Comparison of ENCODE assay signal across 29 mouse cellular contexts in genomic region chr7:118107671-118108070, GRCm38 (mm10). TPM values are rescaled to one million over a fixed set of nuclear protein-coding genes. Genes with fewer than 3 reads are reported as not detected.
DNase-seq lines count a peak whose midpoint lies in the region; ATAC-seq and TF ChIP-seq lines count a peak whose summit lies in the region.
"Had no signal": no experiment of that assay in that cellular context is flagged by ENCODE, and none has a peak within 500 bp of the region (broad histone marks: within the 10 kb centered on the region; RNA-seq: fewer than 3 reads in every experiment).

No protein-coding gene starts in this region.

- peaks cover 100% of the 10 kb centered on the region for H3K4me1 ChIP-seq in liver, embryonic 13.5 days (replicated peaks)
- H3K4me1 ChIP-seq in liver, postnatal 0 days (ENCODE audit: insufficient read depth) = peaks cover 28% of the 10 kb centered on the region

- TF ChIP-seq CTCF in liver, postnatal 0 days (IDR thresholded peaks at IDR 0.05; ENCODE audit: low read depth) = no peak

- H3K27ac ChIP-seq in liver, embryonic 13.5 days = peak overlapping the region; percentile 58; the same call in 1 of the 2 replicates
- no peak overlapping the region for H3K27ac ChIP-seq in liver, postnatal 0 days (ENCODE audit: low read depth)
- H3K27ac ChIP-seq: embryonic facial prominence, embryonic 10.5 days; embryonic facial prominence, embryonic 13.5 days; forebrain, embryonic 12.5 days; forebrain, embryonic 15.5 days; heart, embryonic 15.5 days; hindbrain, embryonic 10.5 days; hindbrain, embryonic 13.5 days had no signal

- ATAC-seq in liver, embryonic 13.5 days (ENCODE audit: low read depth) = no peak
- no peak for ATAC-seq in liver, postnatal 0 days
- ATAC-seq: activated CD4-positive, CD25-positive, alpha-beta regulatory T cell, adult 4 months; forebrain, embryonic 15.5 days; hindbrain, embryonic 16.5 days had no signal

- TF ChIP-seq EP300 in liver, postnatal 0 days (IDR thresholded peaks at IDR 0.05; ENCODE audit: low read depth) = no peak

- no peak overlapping the region for H3K4me3 ChIP-seq in liver, embryonic 13.5 days (replicated peaks)
- H3K4me3 ChIP-seq in liver, postnatal 0 days (ENCODE audit: low read depth, low read length) = no peak overlapping the region
- H3K4me3 ChIP-seq: embryonic facial prominence, embryonic 10.5 days; embryonic facial prominence, embryonic 13.5 days; erythroblast, embryonic 14.5 days; forebrain, embryonic 12.5 days; forebrain, embryonic 15.5 days; heart, embryonic 12.5 days; heart, embryonic 15.5 days; hindbrain, embryonic 10.5 days; hindbrain, embryonic 13.5 days had no signal

- H3K9me3 ChIP-seq in liver, embryonic 13.5 days (replicated peaks) = no peaks in the 10 kb centered on the region
- H3K9me3 ChIP-seq in liver, postnatal 0 days (ENCODE audit: low read length) = no peaks in the 10 kb centered on the region
- H3K9me3 ChIP-seq: embryonic facial prominence, embryonic 10.5 days; embryonic facial prominence, embryonic 13.5 days; forebrain, embryonic 12.5 days; forebrain, embryonic 15.5 days; G1E; heart, embryonic 12.5 days; heart, embryonic 15.5 days; hindbrain, embryonic 10.5 days; hindbrain, embryonic 13.5 days had no signal

- WGBS in liver, embryonic 13.5 days (ENCODE audit: insufficient replicate concordance) = 69% methylated on average over 1 of the region's 1 CpGs
- WGBS in liver, postnatal 0 days (ENCODE audit: insufficient replicate concordance) = 83% methylated on average over 1 of the region's 1 CpGs

- no peaks in the 10 kb centered on the region for H3K27me3 ChIP-seq in liver, embryonic 13.5 days
- H3K27me3 ChIP-seq in liver, postnatal 0 days (ENCODE audit: insufficient read depth, low read length) = no peaks in the 10 kb centered on the region
- H3K27me3 ChIP-seq: CH12.LX; embryonic facial prominence, embryonic 13.5 days; forebrain, embryonic 12.5 days; forebrain, embryonic 15.5 days; heart, embryonic 12.5 days; heart, embryonic 15.5 days; hindbrain, embryonic 13.5 days had no signal

- peaks cover 88% of the 10 kb centered on the region for H3K36me3 ChIP-seq in liver, embryonic 13.5 days
- peaks cover 73% of the 10 kb centered on the region for H3K36me3 ChIP-seq in liver, postnatal 0 days (replicated peaks; ENCODE audit: insufficient read depth, low read length)

- no peak overlapping the region for H3K9ac ChIP-seq in liver, embryonic 13.5 days
- 0 out of 2 replicates have a peak overlapping the region, but pooled peaks have one; percentile 6 for H3K9ac ChIP-seq in liver, postnatal 0 days (replicated peaks)
- H3K9ac ChIP-seq: embryonic facial prominence, embryonic 13.5 days; forebrain, embryonic 12.5 days; forebrain, embryonic 15.5 days; heart, embryonic 12.5 days; heart, embryonic 15.5 days; hindbrain, embryonic 13.5 days had no signal

- no peak for DNase-seq in liver, embryonic 13.5 days
- no peak for DNase-seq in liver
- DNase-seq in ZHBTc4 (ENCODE audit: low read depth, low spot score) = peak; percentile 51
- no peak for DNase-seq in liver, postnatal 0 days
- DNase-seq in layer of hippocampus, adult 11-12 months (ENCODE audit: low spot score) = no peak
- no peak for DNase-seq in spleen, postnatal 4 days (ENCODE audit: low spot score in 2 of 2)
- DNase-seq: adrenal gland, postnatal 10 days; adrenal gland, postnatal 36 days; B cell, adult 2 months; cerebellum, adult 18-20 months; cerebellum, adult 9-10 months; cerebellum, postnatal 14 days; gastrocnemius, postnatal 25 days; heart, adult 18-20 months; heart, postnatal 10 days; heart, postnatal 36 days had no signal

- H3K4me2 ChIP-seq in liver, embryonic 13.5 days = no peak overlapping the region
- no peak overlapping the region for H3K4me2 ChIP-seq in liver, postnatal 0 days (ENCODE audit: low read depth, low read length)
- H3K4me2 ChIP-seq: embryonic facial prominence, embryonic 13.5 days; forebrain, embryonic 12.5 days; forebrain, embryonic 15.5 days; heart, embryonic 12.5 days; heart, embryonic 15.5 days; hindbrain, embryonic 13.5 days had no signal

RNA-seq across cellular contexts. Expression of gene Rps15a, which starts 8.3 kb away (rescaled TPM):
- 574 and 594 TPM in 2 replicates for polyA plus RNA-seq in liver, embryonic 13.5 days (2015; fragmentation: Nextera tagmentation; extraction: Ambion mirVana)
- polyA plus RNA-seq in liver, postnatal 0 days (2015; fragmentation: Nextera tagmentation; extraction: Ambion mirVana) = 406 and 414 TPM in 2 replicates

RNA-seq across cellular contexts. Expression of gene Arl6ip1, which starts 21.8 kb away (rescaled TPM):
- polyA plus RNA-seq in liver, embryonic 13.5 days (2015; fragmentation: Nextera tagmentation; extraction: Ambion mirVana) = 390 and 411 TPM in 2 replicates
- polyA plus RNA-seq in liver, postnatal 0 days (2015; fragmentation: Nextera tagmentation; extraction: Ambion mirVana) = 299 and 309 TPM in 2 replicates
